Mouse (Mus musculus) neural tube, embryonic 13.5 days (tissue): ENCODE measurements at regions not wholly inside any gene's neighbourhood (a gene's known extent, or its start where the extent isn't known, plus 50 kb on each side); places are given as distances from the start of the nearest gene placed in this dataset.
"Not testable (repeated sequence)": the region's sequence is repeated elsewhere in the genome, so short reads cannot be mapped to it uniquely, and the experiment has no call there.

Experiments
- ATAC-seq: fragments of 200-750 bp; cut with Nextera tagmentation; 2 replicates; pipeline ENCODE4 v1.8.0; 2017; ENCODE audit warnings: low read depth, mild to moderate bottlenecking, moderate TSS enrichment, moderate library complexity
- H3K27ac ChIP-seq: fragments of 300-500 bp; sonication (generic); replicated peaks from 2 replicates; pipeline ENCODE4 v1.5.1; 2015; ENCODE audit warnings: moderate library complexity, mild to moderate bottlenecking, inconsistent platforms
- H3K27me3 ChIP-seq: fragments of 300-500 bp; sonication (generic); 2 replicates; pipeline ENCODE4 v1.6.1; 2015; ENCODE audit warnings: mild to moderate bottlenecking, inconsistent platforms
- H3K36me3 ChIP-seq: fragments of 300-500 bp; sonication (generic); 2 replicates; pipeline ENCODE4 v1.6.1; 2015; ENCODE audit warnings: mild to moderate bottlenecking, inconsistent platforms
- H3K4me1 ChIP-seq: fragments of 300-500 bp; sonication (generic); replicated peaks from 2 replicates; pipeline ENCODE4 v1.6.1; 2015; ENCODE audit warnings: inconsistent platforms
- H3K4me2 ChIP-seq: fragments of 300-500 bp; sonication (generic); 2 replicates; pipeline ENCODE4 v1.6.1; 2015; ENCODE audit warnings: inconsistent platforms, mild to moderate bottlenecking, moderate library complexity
- H3K4me3 ChIP-seq: fragments of 300-500 bp; sonication (generic); 2 replicates; pipeline ENCODE4 v1.5.1; 2015; ENCODE audit warnings: mild to moderate bottlenecking, inconsistent platforms
- H3K9ac ChIP-seq: fragments of 300-500 bp; sonication (generic); 2 replicates; pipeline ENCODE4 v1.6.1; 2015; ENCODE audit warnings: moderate library complexity, mild to moderate bottlenecking, inconsistent platforms
- H3K9me3 ChIP-seq: fragments of 300-500 bp; sonication (generic); 2 replicates; pipeline ENCODE4 v1.6.1; 2016; ENCODE audit warnings: inconsistent platforms
- WGBS: fragments of 180-500 bp; shearing (Covaris S2); methylation state at CpG from one replicate; pipeline ENCODE4 v1.1.7; 2015; 5-methylcytosine and 5-hydroxymethylcytosine counted together

GRCm38 (mm10) chr13:5107454-5107853 lies 498.5 kb upstream of the Akr1e1 start:
- Histone ChIP-seq H3K4me2 (no peak overlapping the region), H3K36me3 (no peaks in the 10 kb centered on the region), H3K4me1 (no peaks in the 10 kb centered on the region), H3K9me3 (no peaks in the 10 kb centered on the region), H3K4me3 (no peak overlapping the region), H3K27ac (no peak overlapping the region), H3K9ac (no peak overlapping the region), H3K27me3 (no peaks in the 10 kb centered on the region)
- ATAC-seq, result no peak
- 46% methylated on average over 5 of the region's 5 CpGs for WGBS

GRCm38 (mm10) chr13:5154911-5155310 lies 545.9 kb upstream of the Akr1e1 start:
- H3K9me3 ChIP-seq, result no peaks in the 10 kb centered on the region
- no peaks in the 10 kb centered on the region for H3K36me3 ChIP-seq
- peaks cover 3% of the 10 kb centered on the region for H3K4me1 ChIP-seq
- H3K27ac ChIP-seq, result no peak overlapping the region
- no peak overlapping the region for H3K4me3 ChIP-seq
- ATAC-seq, result no peak
- H3K27me3 ChIP-seq, result no peaks in the 10 kb centered on the region
- 85% methylated on average over 3 of the region's 3 CpGs for WGBS
- no peak overlapping the region for H3K4me2 ChIP-seq
- H3K9ac ChIP-seq, result no peak overlapping the region

- Histone ChIP-seq H3K9me3 (no peaks in the 10 kb centered on the region), H3K4me1 (peaks cover 9% of the 10 kb centered on the region), H3K27me3 (no peaks in the 10 kb centered on the region), H3K27ac (no peak overlapping the region), H3K9ac (no peak overlapping the region), H3K36me3 (no peaks in the 10 kb centered on the region), H3K4me3 (no peak overlapping the region), H3K4me2 (no peak overlapping the region)
- ATAC-seq, result no peak
- WGBS, result 20% methylated on average over 5 of the region's 5 CpGs
These were observed 551.1 kb upstream of the Akr1e1 start for GRCm38 (mm10) chr13:5159765-5160684.

GRCm38 (mm10) chr13:5166716-5167115 lies 557.7 kb upstream of the Akr1e1 start:
- Histone ChIP-seq H3K27me3 (no peaks in the 10 kb centered on the region), H3K4me3 (no peak overlapping the region), H3K4me2 (no peak overlapping the region), H3K27ac (no peak overlapping the region), H3K9me3 (no peaks in the 10 kb centered on the region), H3K9ac (no peak overlapping the region), H3K4me1 (peaks cover 5% of the 10 kb centered on the region; the same call in 1 of the 2 replicates), H3K36me3 (no peaks in the 10 kb centered on the region)
- 72% methylated on average over 2 of the region's 2 CpGs for WGBS
- no peak for ATAC-seq

- Histone ChIP-seq H3K9ac (no peak overlapping the region), H3K4me1 (peaks cover 4% of the 10 kb centered on the region; the same call in 1 of the 2 replicates), H3K27ac (no peak overlapping the region), H3K4me3 (no peak overlapping the region), H3K27me3 (no peaks in the 10 kb centered on the region), H3K36me3 (no peaks in the 10 kb centered on the region), H3K9me3 (no peaks in the 10 kb centered on the region), H3K4me2 (no peak overlapping the region)
- 54% methylated on average over 4 of the region's 4 CpGs for WGBS
- no peak for ATAC-seq
These were observed 570.0 kb upstream of the Akr1e1 start for GRCm38 (mm10) chr13:5178996-5179395.

GRCm38 (mm10) chr13:5179552-5179951 lies 570.6 kb upstream of the Akr1e1 start:
- Histone ChIP-seq H3K27ac (no peak overlapping the region), H3K27me3 (no peaks in the 10 kb centered on the region), H3K4me1 (peaks cover 4% of the 10 kb centered on the region; the same call in 1 of the 2 replicates), H3K4me3 (no peak overlapping the region), H3K9me3 (no peaks in the 10 kb centered on the region), H3K36me3 (no peaks in the 10 kb centered on the region), H3K4me2 (no peak overlapping the region), H3K9ac (no peak overlapping the region)
- ATAC-seq, result no peak
- WGBS, result 62% methylated on average over 2 of the region's 2 CpGs

- H3K36me3 ChIP-seq, H3K9me3 ChIP-seq, H3K27ac ChIP-seq, H3K9ac ChIP-seq, H3K27me3 ChIP-seq, ATAC-seq, H3K4me3 ChIP-seq, H3K4me1 ChIP-seq, H3K4me2 ChIP-seq: not testable (repeated sequence)
- 18% methylated on average over 1 of the region's 1 CpGs for WGBS
These were observed 576.3 kb upstream of the Akr1e1 start for GRCm38 (mm10) chr13:5185237-5185800.

- no peaks in the 10 kb centered on the region for H3K27me3 ChIP-seq
- ATAC-seq, result no peak
- no peaks in the 10 kb centered on the region for H3K4me1 ChIP-seq
- H3K27ac ChIP-seq, result no peak overlapping the region
- no peaks in the 10 kb centered on the region for H3K9me3 ChIP-seq
- H3K4me2 ChIP-seq, result no peak overlapping the region
- no peak overlapping the region for H3K9ac ChIP-seq
- 74% methylated on average over 1 of the region's 1 CpGs for WGBS
- H3K36me3 ChIP-seq, result no peaks in the 10 kb centered on the region
- no peak overlapping the region for H3K4me3 ChIP-seq
These were observed 593.8 kb upstream of the Akr1e1 start for GRCm38 (mm10) chr13:5202736-5203135.

GRCm38 (mm10) chr13:5204143-5204542 lies 595.2 kb upstream of the Akr1e1 start:
- no peak overlapping the region for H3K4me2 ChIP-seq
- no peaks in the 10 kb centered on the region for H3K27me3 ChIP-seq
- no peaks in the 10 kb centered on the region for H3K9me3 ChIP-seq
- no peak overlapping the region for H3K27ac ChIP-seq
- H3K4me1 ChIP-seq, result no peaks in the 10 kb centered on the region
- H3K9ac ChIP-seq, result no peak overlapping the region
- no peaks in the 10 kb centered on the region for H3K36me3 ChIP-seq
- H3K4me3 ChIP-seq, result no peak overlapping the region
- ATAC-seq, result no peak
- 67% methylated on average over 2 of the region's 2 CpGs for WGBS

GRCm38 (mm10) chr13:5211659-5212058 lies 602.7 kb upstream of the Akr1e1 start:
- ATAC-seq, result no peak
- no peaks in the 10 kb centered on the region for H3K36me3 ChIP-seq
- H3K27me3 ChIP-seq, result no peaks in the 10 kb centered on the region
- H3K4me3 ChIP-seq, result no peak overlapping the region
- H3K9me3 ChIP-seq, result no peaks in the 10 kb centered on the region
- H3K4me2 ChIP-seq, result no peak overlapping the region
- H3K4me1 ChIP-seq, result no peaks in the 10 kb centered on the region
- no peak overlapping the region for H3K9ac ChIP-seq
- H3K27ac ChIP-seq, result no peak overlapping the region
- 68% methylated on average over 1 of the region's 1 CpGs for WGBS

GRCm38 (mm10) chr13:5229476-5229875 lies 620.5 kb upstream of the Akr1e1 start:
- H3K27ac ChIP-seq, result no peak overlapping the region
- no peaks in the 10 kb centered on the region for H3K36me3 ChIP-seq
- H3K4me1 ChIP-seq, result no peaks in the 10 kb centered on the region
- H3K4me2 ChIP-seq, result no peak overlapping the region
- H3K27me3 ChIP-seq, result no peaks in the 10 kb centered on the region
- no peak overlapping the region for H3K4me3 ChIP-seq
- no peak for ATAC-seq
- WGBS, result 92% methylated on average over 3 of the region's 3 CpGs
- H3K9me3 ChIP-seq, result no peaks in the 10 kb centered on the region
- H3K9ac ChIP-seq, result no peak overlapping the region

- Histone ChIP-seq H3K4me3 (no peak overlapping the region), H3K4me2 (no peak overlapping the region), H3K9me3 (no peaks in the 10 kb centered on the region), H3K36me3 (no peaks in the 10 kb centered on the region), H3K27me3 (no peaks in the 10 kb centered on the region), H3K9ac (no peak overlapping the region), H3K27ac (no peak overlapping the region), H3K4me1 (no peaks in the 10 kb centered on the region)
- WGBS, result 85% methylated on average over 3 of the region's 3 CpGs
- ATAC-seq, result no peak
These were observed 625.3 kb upstream of the Akr1e1 start for GRCm38 (mm10) chr13:5234232-5234631.
